Mouse (Mus musculus): ENCODE measurements around the gene Iqgap2.

Iqgap2 gene

GRCm38 (mm10) chr13:95712570-95713268 is 179.0 kb downstream of the Iqgap2 start:
- DNase-seq (ENCODE audit: low spot score) = no peak

GRCm38 (mm10) chr13:95712054-95712453 is 179.7 kb downstream of the Iqgap2 start:
- DNase-seq (ENCODE audit: low spot score) = no peak

- no peak for DNase-seq (ENCODE audit: low spot score)
Measured at GRCm38 (mm10) chr13:95705589-95705988, 186.1 kb downstream of the Iqgap2 start.

GRCm38 (mm10) chr13:95703376-95703775 is 188.3 kb downstream of the Iqgap2 start:
- DNase-seq (ENCODE audit: low spot score) = no peak

GRCm38 (mm10) chr13:95697874-95698273 is 193.8 kb downstream of the Iqgap2 start:
- DNase-seq (ENCODE audit: low spot score) = no peak

GRCm38 (mm10) chr13:95696654-95697163 is 195.0 kb downstream of the Iqgap2 start, which contains the start of gene F2rl2:
Gene F2rl2, plus strand, starts transcription at chr13:95696853.
- peak; percentile 43 for DNase-seq (ENCODE audit: low spot score)

GRCm38 (mm10) chr13:95696120-95696653 is 195.5 kb downstream of the Iqgap2 start:
- DNase-seq (ENCODE audit: low spot score) = peak; percentile 29

GRCm38 (mm10) chr13:95692201-95692600 is 199.5 kb downstream of the Iqgap2 start:
- DNase-seq (ENCODE audit: low spot score) = peak; percentile 11

- DNase-seq (ENCODE audit: low spot score) = no peak
Measured at GRCm38 (mm10) chr13:95688576-95688975, 203.1 kb downstream of the Iqgap2 start.

GRCm38 (mm10) chr13:95685736-95686135 is 206.0 kb downstream of the Iqgap2 start:
- no peak for DNase-seq (ENCODE audit: low spot score)

GRCm38 (mm10) chr13:95684656-95685244 is 207.0 kb downstream of the Iqgap2 start:
- no peak for DNase-seq (ENCODE audit: low spot score)

GRCm38 (mm10) chr13:95679491-95679941 is 212.2 kb downstream of the Iqgap2 start:
- no peak for DNase-seq (ENCODE audit: low spot score)

GRCm38 (mm10) chr13:95679078-95679477 is 212.6 kb downstream of the Iqgap2 start:
- no peak for DNase-seq (ENCODE audit: low spot score)

- DNase-seq (ENCODE audit: low spot score) = no peak
Measured at GRCm38 (mm10) chr13:95672372-95672771, 219.3 kb downstream of the Iqgap2 start.

- peak; percentile 31 for DNase-seq (ENCODE audit: low spot score)
Measured at GRCm38 (mm10) chr13:95671108-95671897, 220.4 kb downstream of the Iqgap2 start.

- no peak for DNase-seq (ENCODE audit: low spot score)
Measured at GRCm38 (mm10) chr13:95670534-95670933, 221.2 kb downstream of the Iqgap2 start.

GRCm38 (mm10) chr13:95667260-95667659 is 224.5 kb downstream of the Iqgap2 start:
- peak; percentile 17 for DNase-seq (ENCODE audit: low spot score)

- DNase-seq (ENCODE audit: low spot score) = no peak
Measured at GRCm38 (mm10) chr13:95665644-95666356, 225.9 kb downstream of the Iqgap2 start.

GRCm38 (mm10) chr13:95663834-95664233 is 227.9 kb downstream of the Iqgap2 start:
- DNase-seq (ENCODE audit: low spot score) = no peak

GRCm38 (mm10) chr13:95659432-95659831 is 232.3 kb downstream of the Iqgap2 start:
- DNase-seq (ENCODE audit: low spot score) = no peak

- DNase-seq (ENCODE audit: low spot score) = no peak
Measured at GRCm38 (mm10) chr13:95657171-95657570, 234.6 kb downstream of the Iqgap2 start.

GRCm38 (mm10) chr13:95655284-95655683 is 236.4 kb downstream of the Iqgap2 start:
- no peak for DNase-seq (ENCODE audit: low spot score)

All from MN1 (cell line).